Mouse (Mus musculus): ENCODE measurements around the gene Pth1r.

- TF ChIP-seq CTCF (IDR thresholded peaks at IDR 0.05; ENCODE audit: extremely low read depth, insufficient read depth, low read length) (no peak), POLR2A (IDR thresholded peaks at IDR 0.05; ENCODE audit: extremely low read depth, insufficient read depth, low read length) (no peak)
Observed at GRCm38 (mm10) chr9:110680736-110681507, 66.0 kb downstream of the Pth1r start.

Measured in cortical plate, adult 2 months (tissue).